Mouse (Mus musculus) cerebellum, adult 11-12 months (tissue): ENCODE measurements around the gene Zfp551.

ENCODE experiments used
- DNase-seq: peaks from one replicate; pipeline ENCODE4 v3.0.0; 2022

Zfp551 gene

GRCm38 (mm10) chr7:12422245-12422849, at the start of gene Zfp551:
Zfp551 (minus strand) TSS chr7:12422751.
- peak; percentile 64 for DNase-seq

- DNase-seq = no peak
Observed at GRCm38 (mm10) chr7:12422855-12423254, 304 bp upstream of the Zfp551 start.

GRCm38 (mm10) chr7:12421741-12422140, 810 bp downstream of the Zfp551 start:
- DNase-seq = no peak

- DNase-seq = no peak
Observed at GRCm38 (mm10) chr7:12369173-12369572, 53.4 kb downstream of the Zfp551 start, which contains the start of gene Vmn1r84. Vmn1r84 (minus strand) TSS chr7:12369273.
